Mouse (Mus musculus) activated CD4-positive, CD25-positive, alpha-beta regulatory T cell, adult 4 months (primary cell): ENCODE data around the gene Iqsec1. TPM values are rescaled to one million over a fixed set of nuclear protein-coding genes. Genes with fewer than 3 reads are reported as not detected.

Experiments
- ATAC-seq: one replicate; pipeline ENCODE4 v1.8.0; 2017
- polyA plus RNA-seq, 2 experiments: library from polyadenylated mRNA; unstranded; fragments of 100-300 nt; shearing (Covaris generic); gene quantifications; one replicate each; pipeline ENCODE4 v1.2.1; 2017

Gene Iqsec1
- polyA plus RNA-seq, 2 experiments from 2014 or later, result 6.7 to 10.2 TPM

DNA sequence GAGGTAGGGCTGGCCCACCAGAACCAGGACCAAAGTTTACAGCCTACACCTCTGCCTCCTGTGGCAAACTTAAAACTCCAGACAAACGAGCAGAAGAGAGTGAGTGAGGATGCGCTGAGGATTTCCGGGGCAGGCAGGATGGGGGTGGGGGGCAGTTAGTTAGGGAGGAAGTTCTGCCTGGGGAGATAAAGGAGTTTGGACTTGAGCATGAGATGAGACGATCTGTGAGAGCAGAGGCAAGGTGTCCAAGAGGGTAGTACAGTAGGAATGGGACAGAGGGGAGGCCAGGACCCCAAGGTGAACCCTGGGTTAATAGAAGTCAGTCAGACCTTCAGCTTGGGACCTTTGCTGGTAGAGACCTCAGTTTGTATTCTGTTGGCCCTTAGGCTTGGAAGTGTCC lies 370.2 kb downstream of the Iqsec1 start:
- ATAC-seq, result peak; percentile 89

DNA sequence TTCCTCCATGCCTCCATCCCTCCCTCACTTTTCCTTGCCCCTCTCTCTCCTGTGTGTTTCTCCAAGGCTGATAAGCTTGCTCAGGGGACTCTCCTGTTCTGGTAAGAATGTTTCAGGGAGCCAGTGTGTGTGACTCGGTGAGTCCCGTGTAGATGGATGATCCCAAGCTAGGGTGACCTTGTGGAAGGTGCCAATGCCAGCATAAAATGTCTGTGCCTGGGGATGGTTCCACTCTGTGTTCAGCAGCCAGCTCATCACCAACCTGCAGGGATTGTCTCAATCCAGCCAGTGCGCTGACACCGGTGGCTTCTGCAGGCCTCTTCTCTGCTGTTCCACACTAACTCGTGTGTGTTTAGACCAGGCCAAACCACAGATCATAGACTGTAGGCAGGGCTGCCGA lies 372.0 kb downstream of the Iqsec1 start:
- no peak for ATAC-seq

GRCm38 (mm10) chr6:90615991-90616390 lies 372.5 kb downstream of the Iqsec1 start:
- ATAC-seq, result no peak

- ATAC-seq, result no peak
Observed at GRCm38 (mm10) chr6:90615362-90615761, 373.1 kb downstream of the Iqsec1 start.

DNA sequence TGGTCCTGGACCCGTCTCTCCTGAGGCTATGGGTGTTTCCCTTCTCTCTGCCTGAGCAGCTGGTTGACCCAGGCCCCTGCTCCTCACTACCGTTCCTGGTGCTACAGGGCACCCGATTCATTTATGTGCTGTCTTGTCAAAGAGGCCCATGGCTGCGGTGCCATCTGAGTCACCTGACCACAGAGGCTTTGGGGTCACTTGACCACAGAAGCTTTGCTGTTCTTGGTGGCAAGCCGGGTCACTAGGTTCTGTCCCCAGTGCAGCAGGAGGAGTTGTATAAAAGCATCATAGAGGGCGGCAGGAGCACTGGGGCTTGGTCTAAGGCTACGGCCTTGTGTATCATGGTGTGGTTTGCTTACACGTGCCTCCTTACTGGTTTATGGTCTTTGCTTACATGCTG lies 375.2 kb downstream of the Iqsec1 start:
- no peak for ATAC-seq

DNA sequence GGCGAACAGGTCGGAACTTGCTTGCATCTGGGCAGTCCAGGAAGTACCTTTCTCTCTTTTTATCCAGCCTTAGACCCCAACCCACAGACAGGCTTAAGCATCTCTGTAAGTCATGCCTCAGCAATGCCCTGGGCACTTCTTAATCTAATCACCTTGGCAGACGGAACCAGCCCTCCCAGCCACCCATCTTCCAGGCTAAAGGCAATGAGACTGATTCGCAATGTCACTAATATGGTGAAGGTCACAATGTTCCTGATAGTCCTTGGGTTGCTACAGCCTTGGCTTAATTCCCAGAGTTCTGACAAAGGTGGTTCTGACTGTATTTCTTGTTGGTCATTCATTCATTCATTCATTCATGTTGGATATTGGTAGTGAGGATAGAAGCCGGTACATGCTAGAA lies 378.2 kb downstream of the Iqsec1 start:
- ATAC-seq, result no peak

DNA sequence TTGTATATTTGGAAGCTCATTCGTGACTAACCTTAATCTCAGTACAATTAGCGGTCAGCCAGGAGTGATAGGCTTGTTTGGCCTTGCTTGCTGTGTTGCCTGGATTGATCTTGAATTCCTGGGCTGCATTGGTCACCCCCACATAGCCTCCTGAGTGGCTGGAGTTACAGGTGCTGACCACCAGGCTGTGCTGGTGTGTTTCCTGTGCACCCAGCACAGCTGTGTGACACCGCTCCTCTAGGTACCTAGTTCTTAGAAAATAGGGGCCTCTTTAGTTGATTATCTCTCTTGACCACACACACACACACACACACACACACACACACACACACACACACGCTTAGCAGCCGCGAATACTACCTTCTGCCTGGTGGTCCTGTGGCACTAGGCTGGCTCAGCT lies 380.3 kb downstream of the Iqsec1 start:
- ATAC-seq, result no peak

GRCm38 (mm10) chr6:90607196-90607595 lies 381.3 kb downstream of the Iqsec1 start:
- ATAC-seq, result peak; percentile 38

- ATAC-seq, result peak; percentile 55
Observed at GRCm38 (mm10) chr6:90606538-90606937, 381.9 kb downstream of the Iqsec1 start.

Other genes with a start within 250 kb of the Iqsec1 start
- gene Nup210, start 128.1 kb upstream of the Iqsec1 start, polyA plus RNA-seq, result 10 to 100 TPM; 61.6 to 82.1 TPM
- gene Hdac11, start 168.0 kb upstream of the Iqsec1 start, polyA plus RNA-seq, result 1 to 10 TPM in 1 of 2 experiments, under 1 TPM in 1; 0.54 to 1.3 TPM
- gene Fbln2, start 223.8 kb upstream of the Iqsec1 start, polyA plus RNA-seq, result under 1 TPM in 1 of 2 experiments, not detected in 1; 0.48 TPM